Mouse (Mus musculus) small intestine, adult 2 months (tissue): ENCODE measurements at regions not wholly inside any gene's neighbourhood (a gene's known extent, or its start where the extent isn't known, plus 50 kb on each side); places are given as distances from the start of the nearest gene placed in this dataset.

Experiments
- CTCF ChIP-seq: fragments of 200-500 bp; IDR thresholded peaks from 2 replicates; pipeline ENCODE4 v1.5.1; 2012; ENCODE audit warnings: low read depth, mild to moderate bottlenecking, control low read depth, inconsistent platforms, low read length, moderate library complexity, mixed read lengths; ENCODE audit not compliant: insufficient replicate concordance, insufficient read length; ENCODE audit errors: extremely low read depth
- POLR2A ChIP-seq: fragments of 200-500 bp; IDR thresholded peaks from 2 replicates; pipeline ENCODE4 v1.6.1; 2012; ENCODE audit warnings: low read depth, mild to moderate bottlenecking, control low read depth, inconsistent platforms, low read length, moderate library complexity

- TF ChIP-seq CTCF, result no peak
- TF ChIP-seq POLR2A, result no peak
Observed at GRCm38 (mm10) chr10:9272243-9272642, 386.4 kb upstream of the Sash1 start.
